Mouse (Mus musculus) kidney, adult 2 months (tissue): ENCODE results near the gene Fads6.

ENCODE experiments used
- CTCF ChIP-seq: fragments of 200-500 bp; conservative IDR thresholded peaks from 2 replicates; pipeline ENCODE4 v1.5.1; 2011; ENCODE audit warnings: low read depth, mild to moderate bottlenecking, control low read depth, low read length, moderate library complexity, mixed read lengths; ENCODE audit not compliant: insufficient read depth, insufficient read length
- POLR2A ChIP-seq: fragments of 200-500 bp; IDR thresholded peaks from one replicate; pipeline ENCODE4 v1.6.1; 2011; ENCODE audit warnings: low read depth, low read length, control low read depth

- no peak for TF ChIP-seq CTCF
- TF ChIP-seq POLR2A, result no peak
These were observed 4.7 kb downstream of the Fads6 start for GRCm38 (mm10) chr11:115292631-115293375.
